Mouse (Mus musculus): Measurements from ENCODE around the gene Schip1.

- TF ChIP-seq GATA1 (IDR thresholded peaks at IDR 0.05; ENCODE audit: low read length) = no peak
- TF ChIP-seq TAL1 (IDR thresholded peaks at IDR 0.05; ENCODE audit: low read length) = no peak
Observed at GRCm38 (mm10) chr3:68624471-68624870, 559.9 kb downstream of the Schip1 start.
